Mouse (Mus musculus) lung, postnatal 36 days (tissue): ENCODE measurements around the gene Prkce.
A peak's percentile ranks its signal among the peaks of the same experiment; 100 is the strongest.

Source experiments
- DNase-seq: peaks from one replicate; pipeline ENCODE4 v3.0.0; 2022; ENCODE audit warnings: mixed read lengths

Prkce gene

GRCm38 (mm10) chr17:86377863-86378262 lies 210.3 kb downstream of the Prkce start:
- no peak for DNase-seq

- DNase-seq = peak; percentile 68
Measured at GRCm38 (mm10) chr17:86378611-86379010, 211.0 kb downstream of the Prkce start.

DNA sequence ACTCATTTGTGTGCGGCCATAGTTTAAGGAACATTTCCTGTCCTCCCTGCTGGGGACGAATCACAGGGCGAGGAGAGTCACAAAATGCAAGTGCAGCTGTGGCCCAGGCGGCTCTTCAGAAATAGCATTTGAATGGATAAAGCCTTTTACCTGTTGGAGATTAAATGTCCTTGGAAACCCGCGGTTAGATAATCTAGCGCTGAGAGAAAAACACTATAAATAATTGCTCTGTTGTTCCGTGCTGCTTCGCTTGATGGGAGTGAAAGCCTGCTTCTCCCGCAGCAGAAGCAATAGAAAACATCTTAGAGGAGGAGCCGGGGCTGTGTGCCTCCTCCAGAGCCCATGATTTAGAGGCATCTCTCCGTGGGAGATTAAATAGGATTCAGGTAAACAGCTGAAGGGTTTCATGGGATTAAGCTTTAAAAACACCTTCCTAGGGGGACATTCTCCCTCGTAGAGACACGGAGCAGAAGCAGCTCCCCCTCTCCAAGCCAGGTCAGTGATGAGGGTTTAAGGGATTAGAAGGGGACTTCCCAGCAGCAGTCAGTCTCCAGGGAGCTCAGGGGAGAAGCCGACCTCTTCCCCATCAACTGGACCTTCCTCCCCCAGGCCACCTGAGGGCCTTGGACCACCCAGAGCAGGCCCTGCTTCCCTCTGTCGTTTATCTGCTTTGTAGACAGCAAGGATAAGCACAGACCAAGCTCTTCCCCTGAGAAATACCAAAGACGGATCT lies 212.0 kb downstream of the Prkce start:
- DNase-seq = no peak

GRCm38 (mm10) chr17:86381464-86381863 lies 213.9 kb downstream of the Prkce start:
- no peak for DNase-seq

DNA sequence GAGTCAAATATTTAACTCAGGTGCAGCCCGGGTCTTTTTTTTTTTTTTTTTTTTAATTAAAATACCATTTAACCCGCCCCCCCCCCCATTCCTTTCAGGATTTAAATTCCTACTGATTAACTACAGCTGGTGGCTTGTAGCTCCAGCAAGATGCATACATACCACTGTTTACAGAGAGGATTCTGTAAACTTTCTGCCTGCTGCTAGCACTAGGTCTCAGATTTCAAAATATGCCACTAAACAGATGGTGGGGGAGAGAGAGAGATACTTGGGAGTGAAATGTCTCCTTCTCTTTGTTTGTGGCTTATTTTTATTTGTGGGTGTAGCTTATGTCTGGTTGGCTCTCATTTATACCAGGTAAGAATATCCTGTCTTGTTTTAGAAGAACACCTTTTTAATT lies 215.3 kb downstream of the Prkce start:
- no peak for DNase-seq

DNA sequence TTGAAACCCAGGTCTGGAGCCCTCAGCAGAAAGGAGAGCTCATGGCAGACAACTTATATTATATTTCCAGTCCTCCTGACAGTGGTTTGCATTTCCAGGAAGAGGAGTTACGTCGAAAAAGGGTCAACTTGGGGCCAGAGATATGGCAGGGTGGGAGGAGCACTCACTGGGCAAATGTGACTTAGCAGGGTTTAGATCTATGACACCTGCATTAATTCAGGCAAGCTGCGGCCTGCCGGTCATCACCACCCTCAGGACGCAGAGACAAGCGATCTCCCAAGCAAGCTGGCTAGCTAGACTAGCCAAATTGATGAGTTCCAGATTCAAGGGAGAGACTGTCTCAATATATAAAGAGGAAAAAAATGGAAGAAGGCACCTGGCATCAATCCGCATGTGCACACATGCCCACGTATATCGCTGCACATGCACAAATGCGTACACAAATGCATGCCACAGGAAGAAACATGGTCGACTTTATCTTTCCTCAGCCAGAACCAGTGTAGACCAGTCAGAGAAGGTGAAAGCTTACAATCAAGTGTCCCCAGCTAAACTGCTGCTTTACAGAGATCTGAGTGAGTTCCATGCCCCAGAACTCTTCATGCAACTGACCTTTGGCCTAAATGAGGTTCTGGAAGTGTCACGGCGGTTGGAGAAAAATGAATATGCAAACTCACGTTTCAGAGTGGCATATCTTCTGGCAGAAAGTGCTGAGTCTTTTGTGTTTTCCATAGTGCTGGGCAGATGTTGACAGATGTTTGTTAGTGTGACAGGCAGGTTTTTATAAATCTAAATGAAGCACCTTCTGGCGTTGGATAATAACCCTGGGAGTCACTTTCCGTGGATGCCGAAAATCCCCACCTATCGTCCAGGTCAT lies 216.4 kb downstream of the Prkce start:
- DNase-seq = no peak

- no peak for DNase-seq
Measured at GRCm38 (mm10) chr17:86392475-86392874, 224.9 kb downstream of the Prkce start.

DNA sequence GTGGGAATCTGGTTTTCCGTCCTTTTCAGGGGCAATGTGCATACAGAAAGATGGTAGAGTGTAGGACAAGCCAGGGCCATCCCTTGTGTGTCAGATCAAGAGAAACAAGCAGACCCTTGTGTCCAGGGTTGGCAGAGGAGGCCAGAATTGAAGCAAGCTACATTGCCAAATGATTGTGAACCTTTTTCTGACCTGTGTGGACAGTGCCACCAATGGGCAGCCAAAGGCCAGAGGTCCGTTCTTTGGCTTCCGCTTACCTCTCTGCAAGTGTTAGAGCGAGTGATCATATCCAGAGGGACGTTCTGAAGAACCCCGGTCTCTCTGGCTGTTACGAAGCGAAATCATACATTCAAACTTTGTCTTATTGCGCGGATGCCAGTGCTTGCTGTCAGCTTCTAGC lies 225.6 kb downstream of the Prkce start:
- no peak for DNase-seq

GRCm38 (mm10) chr17:86397097-86397496 lies 229.5 kb downstream of the Prkce start:
- DNase-seq = no peak

DNA sequence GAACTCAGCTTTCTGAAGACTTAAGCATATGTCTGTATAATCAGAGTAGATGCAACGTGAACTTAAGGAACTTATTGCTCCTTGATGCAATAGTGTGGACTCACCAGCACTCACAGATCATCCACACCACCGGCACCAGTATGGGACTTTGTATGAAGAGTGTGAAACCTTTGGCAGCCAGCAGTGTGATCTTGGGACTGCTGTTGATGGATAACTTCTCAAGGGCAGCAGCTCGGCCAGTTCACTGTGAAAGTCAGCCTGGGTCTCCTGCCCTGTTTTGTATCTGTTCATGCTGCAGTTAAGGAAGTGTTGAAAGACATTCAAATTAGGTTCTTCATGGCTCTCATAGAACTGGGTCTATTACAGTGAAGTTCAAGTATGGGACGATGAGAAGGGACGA lies 230.1 kb downstream of the Prkce start:
- DNase-seq = no peak

DNA sequence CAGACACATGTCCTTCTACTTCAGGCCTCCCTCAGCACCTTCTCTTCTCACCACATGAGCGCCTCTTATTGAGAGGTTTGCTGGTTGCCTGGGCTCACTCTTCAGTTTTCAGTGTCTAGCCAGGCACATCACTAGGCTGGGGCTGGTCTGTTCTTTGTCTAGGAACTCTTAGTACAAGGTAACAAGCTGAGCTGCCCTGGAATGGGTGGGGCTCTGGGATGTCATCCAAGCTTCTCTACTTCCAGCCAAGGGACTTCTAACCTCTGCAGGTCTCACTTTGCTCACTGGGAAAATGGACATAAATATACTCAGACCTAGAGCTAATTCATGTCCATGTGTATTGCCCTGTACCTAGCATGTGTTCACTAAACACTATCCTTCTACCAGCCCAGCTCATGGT lies 230.6 kb downstream of the Prkce start:
- DNase-seq = no peak

DNA sequence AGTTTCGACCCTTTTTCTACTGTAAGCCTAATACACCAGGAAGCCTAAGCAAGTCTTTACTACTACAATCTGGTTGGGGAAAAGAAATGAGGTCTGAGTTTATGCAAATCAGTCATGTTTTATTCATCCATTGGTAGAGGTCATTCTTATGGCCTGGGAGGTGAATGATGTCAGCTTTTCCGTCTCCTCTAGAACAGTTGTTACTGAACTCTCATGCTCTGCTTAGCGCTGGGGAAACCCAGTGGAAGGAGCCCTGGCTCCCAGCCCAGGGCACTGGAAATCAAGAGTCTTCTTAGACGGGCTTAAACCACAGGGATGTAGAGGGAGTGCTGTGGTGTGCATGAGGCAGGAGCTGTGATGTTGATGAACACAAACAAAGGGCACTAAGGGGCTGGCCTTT lies 232.4 kb downstream of the Prkce start:
- peak; percentile 84 for DNase-seq

- no peak for DNase-seq
Measured at GRCm38 (mm10) chr17:86404795-86405501, 237.4 kb downstream of the Prkce start.

DNA sequence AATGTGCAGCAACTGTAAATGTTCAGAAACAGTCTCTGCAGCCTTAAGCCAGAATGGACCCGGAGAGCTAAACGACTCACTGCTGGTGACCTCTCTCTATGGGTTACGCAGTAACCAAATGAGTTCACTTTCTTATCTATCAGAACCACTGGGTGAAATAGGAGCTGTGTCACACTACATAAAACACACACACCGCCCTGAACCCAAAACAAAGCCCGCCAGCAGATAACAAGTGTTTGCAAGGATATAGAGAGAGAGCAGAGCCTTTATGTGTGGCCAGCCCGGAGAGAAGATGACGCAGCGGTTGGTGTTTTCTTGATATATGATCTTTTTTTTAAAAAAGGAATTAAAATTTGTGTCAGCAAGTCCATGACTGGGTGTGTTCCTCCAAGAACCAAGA lies 238.1 kb downstream of the Prkce start:
- DNase-seq = no peak

- peak; percentile 34 for DNase-seq
Measured at GRCm38 (mm10) chr17:86407921-86408613, 240.5 kb downstream of the Prkce start.

GRCm38 (mm10) chr17:86408614-86409006 lies 241.0 kb downstream of the Prkce start:
- no peak for DNase-seq

DNA sequence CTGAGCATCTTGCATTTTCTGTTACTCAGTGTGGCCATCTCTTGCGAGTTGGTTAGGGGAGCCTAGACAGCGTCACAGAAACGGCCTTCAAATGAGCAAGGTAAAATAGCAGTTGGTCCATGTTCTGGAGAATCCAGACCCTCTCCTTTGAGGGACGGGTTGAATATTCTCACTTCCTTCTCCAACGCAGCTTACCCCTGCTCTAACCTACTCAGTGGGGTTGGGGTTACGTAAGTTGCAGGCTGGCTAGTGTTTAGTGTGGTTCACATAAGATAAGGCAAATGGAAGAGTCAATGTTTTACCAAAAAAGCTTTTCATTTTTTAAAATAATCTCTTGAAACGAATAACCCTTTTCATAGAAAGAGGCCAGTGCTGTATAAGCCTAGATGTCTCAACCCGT lies 241.9 kb downstream of the Prkce start:
- DNase-seq = no peak

- no peak for DNase-seq
Measured at GRCm38 (mm10) chr17:86410496-86410895, 242.9 kb downstream of the Prkce start.

GRCm38 (mm10) chr17:86412141-86412540 lies 244.6 kb downstream of the Prkce start:
- peak; percentile 19 for DNase-seq

DNA sequence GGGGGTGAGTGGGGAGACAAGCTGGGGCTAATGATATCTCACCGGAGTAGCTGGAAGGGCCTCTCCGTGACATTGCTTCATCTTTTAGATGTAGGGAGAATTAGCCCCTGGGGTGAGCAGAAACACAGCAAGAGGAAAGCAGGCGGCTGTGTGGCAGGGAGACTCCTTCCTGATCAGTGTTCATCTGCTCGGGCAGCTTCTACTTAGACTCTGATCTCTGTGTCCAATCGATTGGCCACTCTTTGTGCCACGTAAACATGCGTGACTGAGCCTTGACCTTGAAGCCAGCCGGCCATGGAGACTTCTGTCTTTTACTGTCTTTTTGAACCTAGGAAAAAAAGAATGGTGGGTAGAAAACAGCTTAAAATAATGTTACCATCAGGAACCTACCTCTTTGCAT lies 247.0 kb downstream of the Prkce start:
- DNase-seq = no peak

- DNase-seq = no peak
Measured at GRCm38 (mm10) chr17:86415989-86416388, 248.4 kb downstream of the Prkce start.

- DNase-seq = no peak
Measured at GRCm38 (mm10) chr17:86418334-86418733, 250.7 kb downstream of the Prkce start.

GRCm38 (mm10) chr17:86419199-86419598 lies 251.6 kb downstream of the Prkce start:
- no peak for DNase-seq
